Mouse (Mus musculus) embryo, embryonic 11.5 days (tissue): Measurements from ENCODE around the gene Rps6kl1.

Experiments
- DNase-seq: peaks from one replicate; pipeline ENCODE4 v3.0.0-alpha.2; 2012; ENCODE audit warnings: low read depth, low spot score

Gene Rps6kl1

DNA sequence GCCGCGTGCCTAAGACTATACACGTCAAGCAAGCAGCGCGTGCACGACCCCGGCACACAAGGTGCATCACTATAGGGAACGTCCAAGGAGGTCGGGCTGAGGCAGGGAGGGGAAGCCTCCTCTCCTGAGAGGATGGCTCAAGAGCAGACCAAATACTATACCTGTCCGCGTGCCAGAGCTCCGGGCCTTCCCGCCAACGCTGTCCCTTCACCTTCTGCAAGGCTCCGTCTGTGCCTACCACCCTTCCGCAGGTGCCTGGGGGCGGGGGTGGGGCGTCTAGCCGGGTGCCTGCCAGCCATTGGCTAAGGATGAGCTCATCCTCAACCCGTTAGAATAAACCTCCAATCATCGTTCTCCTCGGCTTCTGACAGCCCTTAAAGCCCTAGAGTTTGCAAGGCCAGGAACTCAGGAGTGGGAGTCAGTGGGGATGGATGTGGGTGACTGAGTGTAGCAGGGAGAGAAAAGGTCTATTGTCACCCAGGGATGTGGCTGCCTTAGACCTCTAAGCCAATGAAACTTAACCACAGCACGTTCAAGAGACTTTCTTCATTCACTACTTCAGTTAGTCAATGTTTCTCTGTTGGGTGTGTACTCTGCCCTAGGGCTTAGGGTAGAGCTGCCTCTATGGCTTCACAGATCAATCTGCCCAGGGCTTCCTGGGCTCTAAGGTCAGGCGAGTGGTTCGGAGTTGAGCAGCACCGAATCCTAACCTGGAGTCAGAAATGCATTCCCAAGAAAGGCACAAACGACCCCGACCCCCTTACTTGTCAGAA, at the start of gene Rps6kl1:
TSS of gene Rps6kl1 (minus strand) at position 263 of the 773 bp plus-strand sequence.
- no peak for DNase-seq

DNA sequence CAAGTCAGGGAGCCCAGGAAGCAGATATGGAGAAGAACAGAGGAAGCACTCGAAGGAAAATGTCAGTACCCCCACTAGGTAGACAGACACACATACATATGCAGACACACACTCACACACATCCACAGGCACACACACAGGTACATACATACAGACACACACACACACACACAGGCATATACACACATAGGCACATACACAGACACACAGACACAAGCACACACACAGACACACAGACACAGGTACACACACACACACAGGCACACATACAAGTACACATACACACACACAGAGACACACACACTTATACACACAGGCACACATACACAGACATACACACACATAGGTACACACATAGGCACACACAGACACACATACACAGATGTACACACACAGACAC, 48.9 kb upstream of the Rps6kl1 start:
- no peak for DNase-seq

DNA sequence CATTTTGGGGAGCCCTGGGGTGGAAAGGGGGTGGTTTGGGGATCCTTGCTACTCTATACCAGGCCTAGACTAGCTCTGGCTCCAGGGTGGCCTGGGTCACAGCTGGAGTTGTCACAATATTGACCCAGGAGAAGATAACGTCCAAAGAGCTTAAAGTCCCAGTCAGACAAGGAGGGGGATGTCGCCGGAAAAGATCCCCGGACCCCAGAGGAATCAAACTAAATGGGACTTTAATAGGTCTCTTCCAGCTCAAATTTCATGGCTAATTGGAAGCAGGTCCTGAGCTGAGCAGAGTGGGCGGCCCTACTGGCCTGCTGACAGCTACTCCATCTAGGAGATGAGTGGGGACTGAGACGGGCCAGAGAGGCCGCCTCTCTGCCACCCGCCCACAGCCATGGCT, 46.9 kb upstream of the Rps6kl1 start:
- no peak for DNase-seq

DNA sequence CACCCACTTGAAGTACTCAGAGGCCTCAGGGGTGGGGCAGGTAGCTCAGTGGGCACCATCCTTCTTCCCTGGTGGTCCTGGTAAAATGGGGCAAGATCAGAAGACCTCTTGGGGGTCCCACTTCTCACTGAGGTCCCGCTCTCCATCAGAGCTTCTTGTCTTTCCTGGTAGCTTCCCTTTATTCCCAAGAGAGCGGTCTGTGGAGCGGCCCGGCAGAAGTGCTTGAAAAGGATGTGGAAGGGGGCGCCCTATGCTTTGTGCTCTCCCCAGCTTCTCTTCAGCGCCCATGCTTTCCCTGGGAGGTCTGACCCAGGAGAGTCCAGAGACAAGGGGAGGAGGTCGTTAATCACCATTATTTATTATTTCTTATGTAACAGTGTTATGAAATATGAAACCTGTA, 46.3 kb upstream of the Rps6kl1 start:
- no peak for DNase-seq

DNA sequence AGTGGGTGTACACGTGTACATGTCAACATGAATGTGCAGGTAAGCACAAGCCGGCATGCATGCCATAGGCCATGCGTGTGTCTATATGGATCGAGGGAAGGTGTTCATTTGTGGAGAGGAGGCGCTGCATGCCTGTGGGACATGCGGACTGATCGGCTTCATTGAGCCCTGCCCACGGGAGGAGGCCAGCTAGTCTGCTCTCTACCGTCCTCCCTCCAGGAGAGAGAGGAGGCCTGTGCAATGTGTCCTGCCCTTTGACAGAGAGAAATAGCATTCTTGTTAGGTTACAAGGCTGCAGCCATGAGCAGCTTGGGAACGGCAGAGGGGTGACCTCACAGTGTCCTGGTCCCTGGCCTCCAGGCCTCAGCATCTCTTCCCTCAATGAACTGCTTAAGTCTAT, 45.1 kb upstream of the Rps6kl1 start:
- no peak for DNase-seq

DNA sequence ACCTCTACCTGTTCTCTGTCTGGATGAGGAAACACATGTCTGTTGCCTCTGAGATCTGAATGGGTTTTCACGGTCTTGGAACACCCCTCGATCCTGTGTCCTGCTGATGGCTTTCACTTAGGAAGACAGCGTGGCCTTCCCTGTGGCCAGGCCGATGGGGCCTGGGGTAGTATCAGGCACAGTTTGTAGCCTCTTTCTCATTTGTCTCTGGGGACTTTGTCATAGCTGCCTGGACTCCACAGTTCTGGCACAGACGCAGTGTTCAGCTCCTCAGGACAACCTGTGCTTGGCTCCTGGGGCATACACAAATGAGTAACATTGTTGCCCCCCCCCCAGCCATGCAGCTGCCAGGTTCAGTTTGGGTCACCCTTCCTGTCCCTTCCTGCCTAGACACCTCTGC, 44.0 kb upstream of the Rps6kl1 start:
- DNase-seq = no peak

DNA sequence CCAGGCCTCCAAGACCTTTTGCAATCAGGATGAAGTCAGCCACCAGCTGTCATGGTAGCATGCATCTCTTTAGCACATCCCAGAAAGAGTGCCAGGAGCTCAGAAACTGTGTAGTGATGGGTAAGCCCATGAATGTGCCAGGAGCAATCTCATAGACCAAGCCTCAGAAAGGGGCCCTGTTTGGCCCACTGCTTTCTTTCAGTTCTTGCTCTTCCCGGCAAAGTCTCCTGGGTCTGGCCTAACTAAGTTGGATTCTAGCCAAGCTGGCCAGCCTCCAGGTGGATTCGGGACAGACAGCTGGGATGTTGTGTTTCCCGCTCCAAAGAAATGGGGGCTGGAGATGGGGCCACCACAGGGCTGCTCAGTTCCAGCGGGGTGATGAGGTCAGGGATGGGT, 43.6 kb upstream of the Rps6kl1 start:
- no peak for DNase-seq

DNA sequence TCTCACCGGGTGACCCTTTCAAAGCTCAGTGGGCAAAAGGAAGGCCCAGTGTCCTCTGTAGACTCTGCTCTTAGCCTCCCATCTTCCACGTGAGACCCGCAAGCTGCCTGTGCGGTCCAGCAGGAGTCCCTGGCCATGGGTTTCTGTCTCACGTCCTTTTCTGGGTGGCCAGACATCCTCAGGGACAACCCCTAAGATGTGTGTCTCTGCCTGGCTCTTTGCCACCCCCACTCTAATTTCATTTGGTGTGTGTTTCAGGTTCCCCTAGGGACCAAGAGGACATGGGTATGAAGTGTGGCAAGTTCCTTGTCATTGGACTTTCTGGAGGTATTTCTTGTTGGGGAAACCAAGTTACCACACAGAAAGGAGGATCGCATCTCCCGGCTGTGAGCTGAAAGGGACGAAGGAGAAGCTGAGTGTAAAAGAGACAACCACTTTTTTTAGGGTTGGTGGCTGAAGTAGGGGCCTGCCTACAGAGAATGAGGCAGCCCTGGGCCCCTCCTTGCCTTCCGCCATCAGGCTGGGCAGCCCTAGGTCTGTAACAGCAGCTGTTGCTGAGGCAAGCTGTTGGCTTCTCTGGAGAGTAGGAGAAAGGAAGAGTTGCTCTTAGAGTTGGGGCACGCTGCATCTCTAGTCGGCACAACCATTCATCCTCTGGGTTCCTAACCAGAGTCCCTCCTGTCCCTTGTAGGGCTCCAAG, 43.0 kb upstream of the Rps6kl1 start:
- DNase-seq = no peak

DNA sequence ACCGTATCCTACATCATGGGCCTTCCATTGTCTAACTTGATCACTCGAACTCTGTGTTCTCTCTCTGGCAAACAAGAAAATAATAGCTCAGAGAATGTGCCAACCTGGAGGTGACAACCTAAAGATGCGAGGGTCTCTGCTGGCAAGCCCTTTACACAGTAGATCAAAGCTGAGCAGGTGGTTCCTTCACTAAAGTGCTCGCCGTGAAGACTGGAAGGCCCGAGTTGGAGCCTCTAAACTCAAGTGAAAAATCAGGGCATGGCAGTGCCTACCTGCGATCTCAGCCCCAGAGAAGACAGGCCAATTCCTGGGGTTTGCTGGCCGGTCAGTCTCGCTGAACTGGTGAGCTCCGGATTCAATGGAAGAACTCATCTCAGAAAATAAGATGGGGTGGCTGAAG, 42.1 kb upstream of the Rps6kl1 start:
- no peak for DNase-seq

DNA sequence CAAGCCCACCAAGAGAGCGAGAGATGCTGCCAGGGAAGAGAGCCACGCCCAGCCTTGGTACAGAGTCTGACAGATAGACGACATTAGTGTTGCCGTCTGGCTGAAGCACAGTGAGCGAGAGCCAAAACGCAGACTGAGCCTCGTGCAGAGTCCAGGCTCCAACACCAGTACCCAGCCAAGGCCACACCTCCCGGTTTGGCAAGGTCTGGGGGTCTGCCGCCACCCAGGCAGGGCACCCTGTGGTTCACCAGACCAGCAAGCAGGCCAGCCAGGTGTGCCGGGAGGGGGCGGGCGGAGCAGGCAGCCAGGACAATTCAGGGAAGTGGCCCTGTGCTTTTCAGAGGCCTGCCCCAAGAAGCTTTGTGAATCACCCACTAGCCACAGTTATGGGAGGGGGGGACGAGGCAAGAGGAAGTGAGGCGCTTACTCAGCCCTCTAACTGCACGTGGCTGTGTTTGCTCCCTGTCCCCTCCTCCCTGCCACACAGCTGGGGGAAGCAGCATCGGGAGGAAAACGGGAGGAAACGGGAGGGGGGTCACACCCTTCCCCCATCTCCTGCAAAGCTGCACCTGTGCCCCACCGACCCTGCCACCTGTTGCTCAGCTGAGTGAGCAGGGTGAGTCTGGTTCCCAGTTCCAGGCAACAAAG, 41.5 kb upstream of the Rps6kl1 start:
- DNase-seq = no peak

DNA sequence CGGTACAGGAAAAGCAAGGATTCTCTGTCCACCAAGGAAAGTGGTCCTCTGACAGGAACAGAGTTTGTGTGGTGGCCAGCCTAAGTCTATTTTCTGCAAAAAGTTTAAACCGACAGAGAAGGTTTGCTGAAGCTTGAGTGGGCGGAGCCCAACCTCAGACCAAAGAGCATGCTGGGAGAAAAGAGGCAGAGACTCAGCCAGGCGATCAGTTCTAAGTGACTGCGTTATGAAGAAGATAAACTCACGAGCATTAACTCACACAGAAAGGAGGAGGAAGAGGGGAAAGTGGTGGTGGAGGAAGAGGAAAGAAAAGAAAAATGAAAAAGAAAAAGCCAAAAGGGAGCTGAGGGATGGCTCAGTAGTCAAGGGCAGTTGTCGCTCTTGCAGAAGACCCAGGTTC, 39.2 kb upstream of the Rps6kl1 start:
- no peak for DNase-seq

DNA sequence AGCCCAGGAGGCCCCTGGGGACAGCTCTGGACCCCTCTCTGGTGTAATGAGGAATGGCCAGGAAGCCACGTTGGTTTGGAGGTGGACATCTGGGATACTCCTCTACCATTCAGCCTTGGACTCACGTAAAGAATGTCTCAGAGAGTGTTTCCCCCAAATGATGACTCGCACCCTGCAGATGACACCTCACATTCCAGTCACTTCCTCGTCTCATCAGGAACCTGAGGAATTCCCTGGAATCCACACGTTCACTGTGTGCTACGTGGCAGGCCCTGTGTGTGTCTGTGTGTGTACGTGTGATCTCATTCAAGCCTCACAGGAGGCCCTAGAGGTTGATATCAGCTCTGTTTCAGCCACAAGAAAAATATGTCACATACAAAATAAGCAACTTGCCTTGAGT, 35.3 kb upstream of the Rps6kl1 start:
- no peak for DNase-seq

DNA sequence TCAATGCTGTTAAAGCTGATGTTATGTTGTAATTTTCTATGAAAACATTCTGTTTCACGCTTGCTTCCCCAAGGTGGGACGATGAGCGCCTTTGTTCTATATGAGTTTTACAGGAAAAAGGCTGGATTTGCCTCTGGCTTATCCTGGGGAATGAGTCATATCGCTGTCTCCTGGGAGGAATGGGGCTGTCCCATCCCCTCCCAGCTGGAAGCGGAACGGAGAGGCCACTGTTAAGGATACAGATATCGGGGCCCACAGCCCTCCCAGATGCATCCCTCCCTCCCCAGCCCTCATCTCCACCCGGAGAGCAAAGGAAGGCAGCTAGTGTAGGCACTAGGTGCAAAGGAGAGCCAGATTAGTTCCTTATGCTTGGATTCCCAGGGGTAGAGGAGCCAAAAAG, 34.7 kb upstream of the Rps6kl1 start:
- DNase-seq = no peak

DNA sequence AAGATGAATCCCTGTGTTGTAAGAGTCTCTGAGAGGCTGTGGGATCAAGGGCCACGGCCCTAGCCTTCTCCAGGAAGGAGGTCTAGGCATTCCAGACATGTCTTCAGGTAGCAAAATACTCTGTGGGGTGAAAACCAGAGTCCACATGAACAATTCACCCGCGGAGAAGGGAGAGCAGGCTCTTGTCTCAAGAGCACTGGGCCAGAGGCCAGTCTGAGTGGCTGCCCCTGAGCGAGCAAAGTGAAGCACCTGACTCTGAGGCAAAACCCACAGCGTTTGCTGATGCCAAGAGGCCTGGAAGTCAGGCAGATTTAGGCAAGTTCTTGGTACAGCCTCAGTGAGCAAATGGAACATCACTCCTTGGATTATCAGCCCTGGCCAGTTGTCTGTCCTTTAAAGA, 33.1 kb upstream of the Rps6kl1 start:
- DNase-seq = no peak

DNA sequence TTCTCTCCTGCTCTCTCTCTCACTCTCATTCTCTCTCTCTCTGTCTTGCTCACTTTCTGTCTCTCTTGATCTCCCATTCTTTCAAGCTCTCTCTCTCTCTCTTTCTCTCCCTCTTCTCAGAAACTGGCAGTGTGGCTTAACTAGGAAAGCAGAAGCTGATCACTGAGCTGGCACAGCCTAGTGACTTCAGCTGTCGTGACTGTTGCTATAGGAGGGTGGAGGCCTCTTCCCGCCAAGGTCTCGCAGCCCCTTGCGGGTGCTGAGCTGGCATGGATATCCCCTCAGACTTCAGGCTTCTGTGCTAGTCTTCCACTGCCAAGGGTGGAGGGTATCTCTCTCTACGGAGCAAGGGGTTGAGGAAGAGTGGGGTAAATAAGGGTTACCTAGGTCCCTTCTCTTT, 31.8 kb upstream of the Rps6kl1 start:
- no peak for DNase-seq

DNA sequence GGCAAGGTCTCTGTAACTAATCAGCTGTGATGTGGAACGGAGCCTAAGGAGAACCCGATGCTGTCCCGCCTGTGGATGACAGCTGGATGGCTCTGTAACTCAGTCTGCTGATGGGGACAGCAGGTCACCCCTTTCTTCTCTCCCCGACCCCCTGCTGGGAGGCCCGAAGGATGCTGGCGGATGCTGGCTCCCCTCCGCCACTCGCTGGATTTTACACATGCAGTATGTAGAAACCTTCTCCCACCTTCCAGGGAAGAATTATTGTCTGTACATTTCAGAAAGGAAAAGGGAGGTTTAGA, 31.2 kb upstream of the Rps6kl1 start:
- DNase-seq = no peak

DNA sequence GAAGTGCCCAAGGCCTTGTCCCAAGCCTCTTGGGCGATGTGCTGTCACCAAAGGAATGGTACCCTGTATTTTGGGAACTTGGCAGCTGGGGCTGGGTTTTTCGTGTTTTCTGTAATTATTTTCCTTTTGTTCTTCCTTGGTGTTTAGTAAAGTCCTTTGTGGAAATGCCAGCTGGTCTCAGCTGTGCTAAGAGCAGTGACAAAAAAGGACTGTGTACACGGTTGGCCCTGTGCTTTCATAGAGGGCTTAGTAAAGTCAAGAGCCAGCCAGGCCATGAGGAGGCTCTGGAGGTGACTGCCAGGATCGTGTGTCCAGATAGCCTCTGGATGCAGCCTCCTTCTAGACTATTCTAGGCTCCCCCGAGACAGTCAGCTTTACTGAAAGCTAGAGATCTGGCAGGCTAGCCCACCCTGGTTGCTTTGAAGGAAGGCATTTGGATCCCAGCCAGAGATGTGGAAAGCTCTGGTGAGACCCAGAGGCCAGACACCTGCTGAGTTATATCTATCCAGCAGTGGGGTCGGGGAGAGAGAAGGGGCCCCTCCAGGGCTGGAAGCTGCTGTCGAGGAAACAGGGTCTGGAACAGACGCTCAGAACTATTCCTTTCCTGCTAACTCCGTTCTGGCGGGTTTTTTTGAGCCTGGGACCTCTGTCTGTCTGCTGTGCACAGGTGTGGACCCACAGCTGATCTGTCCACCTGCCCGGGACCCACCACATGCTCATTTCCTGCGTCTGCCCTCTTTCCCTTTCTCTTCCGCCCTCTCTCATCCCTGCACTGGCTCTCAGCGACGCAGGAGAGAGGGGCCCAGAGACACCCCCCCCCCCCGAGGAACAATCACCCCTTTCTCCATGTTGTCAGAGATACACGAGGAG, 30.6 kb upstream of the Rps6kl1 start:
- DNase-seq = no peak

DNA sequence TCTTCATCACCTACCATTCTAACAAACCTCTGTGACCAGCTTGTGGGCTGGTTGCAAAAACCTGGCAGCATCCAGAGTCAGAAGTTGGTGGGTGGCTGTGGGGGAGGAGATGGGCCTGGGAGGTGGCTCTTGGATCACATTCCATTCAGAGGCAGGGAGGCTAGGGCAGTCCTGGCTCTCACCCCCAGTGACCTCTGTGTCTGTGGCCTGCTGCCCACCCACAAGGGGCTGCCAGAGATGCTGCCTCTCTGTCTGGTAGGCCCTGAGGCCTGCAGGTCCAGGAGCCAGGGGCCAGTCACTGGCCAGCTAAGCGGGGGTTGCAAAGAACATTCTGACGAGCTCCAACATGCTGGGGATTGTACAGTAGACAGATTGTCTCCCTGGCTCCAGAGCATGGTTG, 27.2 kb upstream of the Rps6kl1 start:
- no peak for DNase-seq

DNA sequence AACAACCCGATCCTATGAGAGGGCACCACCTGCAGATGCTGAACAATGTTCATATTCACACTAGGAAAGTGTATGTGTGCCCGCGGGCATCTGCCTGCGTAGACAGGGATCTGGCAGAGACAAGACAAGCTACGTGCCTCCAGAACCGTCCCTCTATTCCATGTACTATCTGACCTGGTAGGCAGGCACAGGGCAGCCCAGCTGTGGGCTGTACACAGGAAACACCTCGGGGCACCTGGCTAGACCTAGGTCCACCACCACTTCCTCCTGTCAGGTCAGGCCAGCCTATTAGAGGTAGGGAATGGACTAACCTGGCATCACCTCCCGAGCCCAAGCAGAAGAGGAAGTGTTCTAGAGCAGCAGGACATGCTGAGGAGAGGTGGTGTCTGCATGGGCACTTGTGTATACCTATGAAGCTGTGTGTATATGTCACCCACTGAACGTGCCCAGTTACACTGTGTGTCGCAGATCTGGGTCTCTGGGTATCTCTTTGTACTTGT, 26.7 kb upstream of the Rps6kl1 start, which contains the start of gene Pgf:
TSS of gene Pgf (minus strand) at position 51 of the 500 bp plus-strand sequence.
- DNase-seq = no peak

DNA sequence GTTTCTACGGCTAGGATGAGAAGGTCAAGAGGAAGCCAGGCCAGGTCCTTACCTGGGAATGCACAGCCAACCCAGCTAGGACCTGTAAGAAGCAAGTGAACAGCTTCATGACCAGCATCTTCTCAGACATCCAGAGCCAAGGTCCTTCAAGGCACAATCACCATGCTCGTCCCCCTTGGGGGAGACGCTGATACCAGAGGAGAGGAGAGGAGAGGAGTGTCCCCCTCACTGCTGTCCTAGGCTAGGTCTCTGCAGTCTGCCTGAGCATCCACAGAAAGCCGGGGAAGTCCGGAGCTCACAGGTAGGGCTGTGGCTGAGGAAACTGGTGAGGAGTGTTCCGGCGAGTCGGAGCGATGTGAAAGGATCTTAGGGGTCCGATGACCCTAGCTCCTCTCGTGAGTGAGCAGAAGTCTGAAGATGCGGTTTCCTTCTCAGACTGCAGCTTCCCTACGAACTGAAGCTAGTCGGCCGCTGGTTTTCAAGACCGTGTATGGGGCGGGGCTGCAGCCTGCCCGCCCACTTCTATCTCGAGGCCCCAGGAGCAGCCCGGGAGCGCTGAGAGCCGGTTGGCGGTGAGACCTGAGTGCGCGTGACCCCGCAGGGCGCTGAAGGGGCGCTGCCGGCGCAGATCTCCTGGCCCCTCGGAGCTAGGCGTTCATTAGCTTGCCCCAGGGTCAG, 25.9 kb upstream of the Rps6kl1 start:
- DNase-seq = no peak
